Mouse (Mus musculus) hindbrain, embryonic 14.5 days (tissue): ENCODE measurements at regions not wholly inside any gene's neighbourhood (a gene's known extent, or its start where the extent isn't known, plus 50 kb on each side); places are given as distances from the start of the nearest gene placed in this dataset.

Source experiments
- ATAC-seq: fragments of 200-750 bp; cut with Nextera tagmentation; 2 replicates; pipeline ENCODE4 v1.8.0; 2017; ENCODE audit warnings: moderate number of reproducible peaks, mild to moderate bottlenecking, moderate TSS enrichment, moderate library complexity; ENCODE audit not compliant: low FRiP score
- DNase-seq: peaks from one replicate; pipeline ENCODE4 v3.0.0-alpha.2; 2015; ENCODE audit warnings: low spot score
- H3K27ac ChIP-seq: fragments of 300-500 bp; sonication (generic); 2 replicates; pipeline ENCODE4 v1.5.1; 2014; ENCODE audit warnings: mild to moderate bottlenecking, moderate library complexity
- H3K27me3 ChIP-seq: fragments of 300-500 bp; sonication (generic); 2 replicates; pipeline ENCODE4 v1.6.1; 2014; ENCODE audit warnings: mild to moderate bottlenecking, low read length, mixed read lengths; ENCODE audit not compliant: control insufficient read depth, insufficient read depth
- H3K36me3 ChIP-seq: fragments of 300-500 bp; sonication (generic); replicated peaks from 2 replicates; pipeline ENCODE4 v1.6.1; 2014; ENCODE audit not compliant: control insufficient read depth, insufficient read depth
- H3K4me1 ChIP-seq: fragments of 300-500 bp; sonication (generic); replicated peaks from 2 replicates; pipeline ENCODE4 v1.6.1; 2014; ENCODE audit warnings: antibody characterized with exemption, low read length, mixed read lengths; ENCODE audit not compliant: control insufficient read depth, insufficient read depth
- H3K4me2 ChIP-seq: fragments of 300-500 bp; sonication (generic); replicated peaks from 2 replicates; pipeline ENCODE4 v1.6.1; 2014; ENCODE audit warnings: mild to moderate bottlenecking, moderate library complexity
- H3K4me3 ChIP-seq: fragments of 300-500 bp; sonication (generic); replicated peaks from 2 replicates; pipeline ENCODE4 v1.5.1; 2014; ENCODE audit warnings: mild to moderate bottlenecking, low read length
- H3K9ac ChIP-seq: fragments of 300-500 bp; sonication (generic); 2 replicates; pipeline ENCODE4 v1.6.1; 2014
- H3K9me3 ChIP-seq: fragments of 300-500 bp; sonication (generic); 2 replicates; pipeline ENCODE4 v1.6.1; 2016; ENCODE audit warnings: low read length; ENCODE audit not compliant: control insufficient read depth
- WGBS: fragments of 180-500 bp; shearing (Covaris S2); extraction: QIAGEN DNeasy Blood & Tissue Kit; methylation state at CpG from one replicate; pipeline ENCODE4 v1.1.7; 2014; 5-methylcytosine and 5-hydroxymethylcytosine counted together

DNA sequence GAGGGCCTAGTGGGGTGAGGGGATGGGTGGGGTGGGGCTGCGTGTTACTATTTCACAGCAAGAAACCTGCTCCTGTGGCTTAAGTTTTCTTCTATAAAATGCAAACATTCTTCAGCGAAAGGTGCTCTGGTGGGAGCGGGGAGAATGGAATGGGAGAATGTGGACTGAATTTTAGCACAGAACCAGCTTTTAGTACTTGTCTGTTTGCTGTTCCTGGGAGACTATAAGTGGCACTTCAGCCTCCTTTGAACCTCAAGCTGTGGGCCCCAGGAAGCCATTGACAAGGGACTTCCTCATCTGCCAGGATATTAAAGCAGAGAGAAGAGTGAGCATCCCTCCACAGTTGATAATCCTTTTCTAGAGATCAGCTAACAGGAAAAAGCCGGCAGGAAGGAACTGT is 580.2 kb downstream of the Zfp706 start:
- Histone ChIP-seq H3K9ac (no peak overlapping the region), H3K4me3 (no peak overlapping the region), H3K27ac (no peak overlapping the region), H3K4me1 (no peaks in the 10 kb centered on the region), H3K27me3 (no peaks in the 10 kb centered on the region), H3K4me2 (no peak overlapping the region), H3K9me3 (no peaks in the 10 kb centered on the region), H3K36me3 (no peaks in the 10 kb centered on the region)
- WGBS, result 68% methylated on average over 4 of the region's 4 CpGs
- no peak for DNase-seq
- ATAC-seq, result no peak

- no peak for ATAC-seq
- DNase-seq, result no peak
- H3K36me3 ChIP-seq, result no peaks in the 10 kb centered on the region
- no peaks in the 10 kb centered on the region for H3K9me3 ChIP-seq
- H3K9ac ChIP-seq, result no peak overlapping the region
- no peak overlapping the region for H3K4me3 ChIP-seq
- no peaks in the 10 kb centered on the region for H3K4me1 ChIP-seq
- no peak overlapping the region for H3K4me2 ChIP-seq
- no peaks in the 10 kb centered on the region for H3K27me3 ChIP-seq
- no peak overlapping the region for H3K27ac ChIP-seq
- WGBS, result 77% methylated on average over 8 of the region's 8 CpGs
These were observed 581.7 kb downstream of the Zfp706 start for GRCm38 (mm10) chr15:36425902-36426301.

DNA sequence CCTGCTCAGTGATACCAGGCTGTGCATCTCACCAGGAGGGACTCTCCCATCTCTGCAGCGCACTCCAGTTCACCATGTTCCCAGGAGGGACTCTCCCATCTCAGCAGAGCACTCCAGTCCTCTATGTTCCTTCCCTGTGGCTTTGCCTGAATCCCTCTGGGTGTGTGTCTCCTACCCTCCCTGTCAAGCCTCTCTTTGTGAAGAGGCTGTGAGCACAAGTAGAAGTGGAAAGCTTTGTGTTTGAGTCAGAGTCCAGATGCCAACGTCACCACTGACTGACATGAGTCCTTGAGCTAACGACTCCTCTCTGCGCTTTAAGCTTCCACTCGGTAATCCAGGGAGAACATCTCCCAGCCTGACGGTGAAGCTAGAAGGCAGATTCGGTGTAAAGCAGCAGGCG is 583.5 kb downstream of the Zfp706 start:
- no peak for DNase-seq
- Histone ChIP-seq H3K27me3 (no peaks in the 10 kb centered on the region), H3K27ac (no peak overlapping the region), H3K4me2 (no peak overlapping the region), H3K4me1 (no peaks in the 10 kb centered on the region), H3K9ac (no peak overlapping the region), H3K4me3 (no peak overlapping the region), H3K9me3 (no peaks in the 10 kb centered on the region), H3K36me3 (no peaks in the 10 kb centered on the region)
- WGBS, result 89% methylated on average over 8 of the region's 8 CpGs
- ATAC-seq, result no peak

DNA sequence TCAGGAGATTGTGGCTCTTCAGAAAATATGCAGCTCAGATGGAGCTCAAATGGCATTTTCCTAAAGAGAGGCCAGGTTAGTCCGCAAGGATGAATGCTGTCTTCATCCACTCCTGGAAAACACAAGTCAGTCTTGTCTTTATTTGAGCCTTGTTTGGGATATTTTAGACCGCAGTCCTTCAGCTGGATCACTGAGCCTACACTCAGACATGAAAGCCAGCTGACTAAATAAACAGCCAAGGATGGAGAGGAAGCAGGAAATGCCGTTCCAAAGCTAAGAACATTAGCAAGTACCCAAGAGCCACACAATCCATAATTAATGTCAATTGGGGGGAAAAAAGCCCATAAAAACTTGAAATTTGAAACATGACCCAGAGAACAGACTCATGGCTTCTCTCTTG is 584.8 kb downstream of the Zfp706 start:
- H3K9ac ChIP-seq, result no peak overlapping the region
- DNase-seq, result no peak
- WGBS, result 83% methylated on average over 3 of the region's 3 CpGs
- H3K4me3 ChIP-seq, result no peak overlapping the region
- no peaks in the 10 kb centered on the region for H3K27me3 ChIP-seq
- no peak for ATAC-seq
- no peak overlapping the region for H3K27ac ChIP-seq
- H3K9me3 ChIP-seq, result no peaks in the 10 kb centered on the region
- H3K36me3 ChIP-seq, result no peaks in the 10 kb centered on the region
- no peaks in the 10 kb centered on the region for H3K4me1 ChIP-seq
- no peak overlapping the region for H3K4me2 ChIP-seq

DNA sequence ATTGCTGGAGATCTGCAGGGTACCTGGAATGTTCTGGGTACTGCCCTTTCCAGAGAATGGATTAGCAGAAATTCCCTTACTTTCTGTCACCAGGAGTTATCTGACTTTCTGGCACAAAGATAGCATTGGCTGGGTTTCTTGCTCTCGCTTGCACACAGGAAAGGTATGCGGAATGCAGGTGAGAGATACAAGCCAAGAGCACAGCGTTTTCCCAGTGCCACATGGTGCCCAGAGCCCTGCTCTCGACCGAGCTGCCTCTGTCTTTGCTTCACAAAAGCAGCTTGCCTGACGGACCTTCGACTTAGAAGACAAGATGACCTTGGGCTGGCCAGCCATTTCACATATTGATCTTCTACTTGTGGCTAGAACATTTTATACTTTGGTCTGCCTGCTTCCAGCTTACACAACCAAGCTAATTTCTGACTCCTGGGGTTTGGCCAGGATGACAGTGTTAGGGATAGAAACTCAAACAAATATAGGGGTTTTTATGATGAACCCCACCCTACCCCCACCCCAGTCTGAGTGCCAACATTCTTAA is 587.6 kb downstream of the Zfp706 start:
- 91% methylated on average over 7 of the region's 7 CpGs for WGBS
- Histone ChIP-seq H3K4me1 (no peaks in the 10 kb centered on the region), H3K9me3 (no peaks in the 10 kb centered on the region), H3K4me3 (no peak overlapping the region), H3K27ac (no peak overlapping the region), H3K36me3 (no peaks in the 10 kb centered on the region), H3K4me2 (no peak overlapping the region), H3K27me3 (no peaks in the 10 kb centered on the region), H3K9ac (no peak overlapping the region)
- DNase-seq (no peak), ATAC-seq (no peak)

DNA sequence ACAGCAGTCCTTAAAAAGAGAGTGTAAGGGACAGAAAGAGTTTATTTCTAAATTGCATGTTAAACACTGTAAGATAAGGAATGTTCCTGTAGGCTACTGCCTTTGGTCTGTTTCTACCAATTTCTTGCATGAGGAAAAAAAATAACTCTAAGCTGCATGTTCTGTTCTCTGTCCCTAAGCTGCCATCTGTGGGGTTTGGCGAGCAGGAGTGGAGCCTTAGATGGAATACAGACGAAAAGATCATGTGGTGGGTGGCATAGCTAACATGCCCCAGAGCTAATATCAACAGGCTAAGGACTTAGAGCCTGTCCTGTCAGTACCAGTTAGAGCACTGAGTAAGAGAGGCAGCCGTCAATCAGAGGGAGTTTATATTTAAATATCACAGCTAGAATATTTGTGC is 590.1 kb downstream of the Zfp706 start:
- Histone ChIP-seq H3K36me3 (no peaks in the 10 kb centered on the region), H3K27ac (no peak overlapping the region), H3K9me3 (no peaks in the 10 kb centered on the region), H3K27me3 (no peaks in the 10 kb centered on the region), H3K4me2 (no peak overlapping the region), H3K4me1 (no peaks in the 10 kb centered on the region), H3K9ac (no peak overlapping the region), H3K4me3 (no peak overlapping the region)
- DNase-seq (no peak), ATAC-seq (no peak)
- WGBS, result 75% methylated on average over 3 of the region's 3 CpGs

- no peak for DNase-seq
- Histone ChIP-seq H3K4me2 (no peak overlapping the region), H3K36me3 (no peaks in the 10 kb centered on the region), H3K4me3 (no peak overlapping the region), H3K9me3 (no peaks in the 10 kb centered on the region), H3K4me1 (no peaks in the 10 kb centered on the region), H3K27ac (no peak overlapping the region), H3K9ac (no peak overlapping the region), H3K27me3 (no peaks in the 10 kb centered on the region)
- WGBS, result 86% methylated on average over 5 of the region's 5 CpGs
- no peak for ATAC-seq
These were observed 591.9 kb downstream of the Zfp706 start for GRCm38 (mm10) chr15:36415552-36416249.

DNA sequence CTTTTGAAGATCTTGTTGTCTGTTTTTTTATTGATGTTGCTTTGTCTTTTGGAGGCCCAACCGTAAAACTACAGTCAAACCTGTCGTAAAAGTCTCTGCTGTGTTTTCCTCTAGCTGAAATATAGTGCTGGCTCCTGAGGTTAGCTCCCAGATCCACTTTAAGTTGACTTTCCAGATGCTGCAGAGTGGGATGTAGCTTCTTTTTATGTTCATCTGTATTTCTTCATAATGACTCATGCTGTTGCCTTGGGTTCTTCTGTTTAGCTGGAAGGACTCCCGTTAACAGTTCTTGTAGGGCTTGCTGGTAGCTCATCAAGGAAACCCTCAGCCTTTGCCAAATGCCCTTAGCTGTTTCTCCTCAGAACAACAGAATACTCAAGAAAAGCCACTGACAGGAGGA is 595.6 kb downstream of the Zfp706 start:
- no peaks in the 10 kb centered on the region for H3K27me3 ChIP-seq
- no peaks in the 10 kb centered on the region for H3K4me1 ChIP-seq
- H3K27ac ChIP-seq, result no peak overlapping the region
- 93% methylated on average over 3 of the region's 3 CpGs for WGBS
- no peaks in the 10 kb centered on the region for H3K36me3 ChIP-seq
- no peak overlapping the region for H3K4me2 ChIP-seq
- DNase-seq (no peak), ATAC-seq (no peak)
- H3K9me3 ChIP-seq, result 0 out of 2 replicates have a peak, but pooled peaks cover 4% of the 10 kb centered on the region
- H3K9ac ChIP-seq, result no peak overlapping the region
- no peak overlapping the region for H3K4me3 ChIP-seq

DNA sequence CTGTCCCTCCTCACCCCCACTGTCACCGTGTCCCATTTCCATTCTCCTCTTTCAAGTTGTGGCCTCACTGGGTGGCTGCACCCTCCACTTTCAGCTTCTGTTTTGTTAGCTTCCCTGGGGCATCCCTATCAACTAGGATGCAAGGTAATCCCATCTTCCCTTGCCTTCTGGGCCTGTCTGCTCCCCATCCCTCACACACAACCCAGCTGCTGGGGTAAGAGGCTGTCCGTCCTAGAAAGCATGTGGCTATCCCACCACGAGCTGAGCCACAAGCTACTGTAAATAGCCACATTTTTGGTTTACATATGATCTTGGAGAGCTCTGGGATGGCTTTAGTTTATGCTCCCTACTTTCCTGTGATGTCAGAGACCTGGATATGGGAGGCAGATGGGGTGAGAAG is 602.1 kb downstream of the Zfp706 start:
- no peaks in the 10 kb centered on the region for H3K27me3 ChIP-seq
- ATAC-seq, result no peak
- H3K36me3 ChIP-seq, result no peaks in the 10 kb centered on the region
- DNase-seq, result no peak
- H3K4me2 ChIP-seq, result no peak overlapping the region
- no peak overlapping the region for H3K4me3 ChIP-seq
- no peaks in the 10 kb centered on the region for H3K4me1 ChIP-seq
- WGBS, result 77% methylated on average over 3 of the region's 3 CpGs
- no peak overlapping the region for H3K9ac ChIP-seq
- 0 out of 2 replicates have a peak, but pooled peaks cover 4% of the 10 kb centered on the region for H3K9me3 ChIP-seq
- H3K27ac ChIP-seq, result no peak overlapping the region
